ENCODE assay signal across 32 mouse cellular contexts in the genomic region with DNA sequence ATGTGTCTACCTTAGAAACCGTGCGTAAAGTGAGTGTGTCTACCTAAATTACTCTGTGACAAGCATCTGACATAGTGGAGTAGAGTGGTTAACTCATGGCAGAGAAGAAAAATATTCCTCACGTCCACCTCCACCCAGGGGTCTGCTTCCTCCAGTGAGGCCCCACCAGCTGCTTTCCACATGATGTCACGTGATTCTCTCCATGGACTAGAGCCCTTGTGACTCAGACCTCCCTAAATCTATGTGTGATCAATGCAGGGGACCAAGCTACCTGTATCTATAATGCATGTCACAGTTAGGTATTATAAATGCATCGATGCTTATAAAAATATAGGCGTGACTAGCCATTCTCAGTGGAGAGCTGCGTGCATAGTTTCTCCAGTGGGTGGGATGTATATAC. TPM values are rescaled to one million over a fixed set of nuclear protein-coding genes. Genes with fewer than 3 reads are reported as not detected.
DNase-seq lines count a peak whose midpoint lies in the region; ATAC-seq and TF ChIP-seq lines count a peak whose summit lies in the region.
"Had no signal": no experiment of that assay in that cellular context is flagged by ENCODE, and none has a peak within 500 bp of the region (broad histone marks: within the 10 kb centered on the region; RNA-seq: fewer than 3 reads in every experiment).

No protein-coding gene starts in this region.

- H3K27ac ChIP-seq in hindbrain, embryonic 14.5 days, result no peak overlapping the region
- H3K27ac ChIP-seq in hindbrain, embryonic 12.5 days, result no peak overlapping the region
- H3K27ac ChIP-seq in midbrain, embryonic 16.5 days (ENCODE audit: low read length), result no peak overlapping the region
- H3K27ac ChIP-seq in midbrain, embryonic 11.5 days (ENCODE audit: low read depth, low read length), result no peak overlapping the region
- H3K27ac ChIP-seq in hindbrain, embryonic 16.5 days (ENCODE audit: low read depth, low read length), result no peak overlapping the region
- no peak overlapping the region for H3K27ac ChIP-seq in neural tube, embryonic 15.5 days (replicated peaks)
- H3K27ac ChIP-seq in left cerebral cortex, adult 2 months, result no peak overlapping the region
- H3K27ac ChIP-seq: embryonic facial prominence, embryonic 12.5 days; forebrain, embryonic 10.5 days; forebrain, embryonic 15.5 days; gastrocnemius, adult 2 months; intestine, embryonic 15.5 days; liver, embryonic 12.5 days; stomach, postnatal 0 days had no signal

- intact Hi-C loops in left cerebral cortex, adult 2 months (cut with DNase I), result no loop called here

- no peak overlapping the region for H3K4me3 ChIP-seq in hindbrain, embryonic 14.5 days (replicated peaks; ENCODE audit: low read length)
- no peak overlapping the region for H3K4me3 ChIP-seq in hindbrain, embryonic 12.5 days
- H3K4me3 ChIP-seq in midbrain, embryonic 16.5 days (ENCODE audit: low read depth, low read length), result no peak overlapping the region
- H3K4me3 ChIP-seq in midbrain, embryonic 11.5 days (ENCODE audit: low read depth, low read length), result no peak overlapping the region
- no peak overlapping the region for H3K4me3 ChIP-seq in hindbrain, embryonic 16.5 days (ENCODE audit: low read length)
- H3K4me3 ChIP-seq in neural tube, embryonic 15.5 days (replicated peaks), result no peak overlapping the region
- H3K4me3 ChIP-seq in left cerebral cortex, adult 2 months, result no peak overlapping the region; the same call in 1 of the 2 replicates
- H3K4me3 ChIP-seq: embryonic facial prominence, embryonic 12.5 days; forebrain, embryonic 10.5 days; forebrain, embryonic 15.5 days; gastrocnemius, adult 2 months; heart, embryonic 12.5 days; intestine, embryonic 15.5 days; liver, embryonic 12.5 days had no signal

- H3K9me3 ChIP-seq in hindbrain, embryonic 14.5 days (ENCODE audit: control insufficient read depth, low read length), result no peaks in the 10 kb centered on the region
- no peaks in the 10 kb centered on the region for H3K9me3 ChIP-seq in hindbrain, embryonic 12.5 days (replicated peaks)
- no peaks in the 10 kb centered on the region for H3K9me3 ChIP-seq in midbrain, embryonic 16.5 days (replicated peaks; ENCODE audit: control insufficient read depth, low read length, poor library complexity, severe bottlenecking)
- no peaks in the 10 kb centered on the region for H3K9me3 ChIP-seq in midbrain, embryonic 11.5 days (ENCODE audit: control insufficient read depth, low read length)
- no peaks in the 10 kb centered on the region for H3K9me3 ChIP-seq in hindbrain, embryonic 16.5 days (ENCODE audit: control insufficient read depth, low read length)
- no peaks in the 10 kb centered on the region for H3K9me3 ChIP-seq in neural tube, embryonic 15.5 days (replicated peaks)
- H3K9me3 ChIP-seq: embryonic facial prominence, embryonic 12.5 days; forebrain, embryonic 10.5 days; forebrain, embryonic 15.5 days; heart, embryonic 12.5 days; intestine, embryonic 15.5 days; liver, embryonic 12.5 days had no signal

- no peak for TF ChIP-seq CTCF in left cerebral cortex, adult 2 months (IDR thresholded peaks at IDR 0.05)

- ATAC-seq in hindbrain, embryonic 14.5 days (ENCODE audit: low FRiP score), result no peak
- no peak for ATAC-seq in hindbrain, embryonic 12.5 days (ENCODE audit: low FRiP score)
- no peak for ATAC-seq in midbrain, embryonic 16.5 days
- ATAC-seq in midbrain, embryonic 11.5 days (ENCODE audit: low FRiP score), result no peak
- ATAC-seq in hindbrain, embryonic 16.5 days, result no peak
- no peak for ATAC-seq in neural tube, embryonic 15.5 days (ENCODE audit: low FRiP score)
- ATAC-seq: forebrain, embryonic 15.5 days; intestine, embryonic 15.5 days; liver, embryonic 12.5 days; liver, postnatal 0 days had no signal

- no peaks in the 10 kb centered on the region for H3K27me3 ChIP-seq in hindbrain, embryonic 14.5 days (ENCODE audit: control insufficient read depth, insufficient read depth, low read length)
- no peaks in the 10 kb centered on the region for H3K27me3 ChIP-seq in hindbrain, embryonic 12.5 days
- no peaks in the 10 kb centered on the region for H3K27me3 ChIP-seq in midbrain, embryonic 16.5 days (ENCODE audit: control insufficient read depth, insufficient read depth, low read depth, low read length)
- H3K27me3 ChIP-seq in midbrain, embryonic 11.5 days (ENCODE audit: control insufficient read depth, insufficient read depth, low read length), result no peaks in the 10 kb centered on the region
- no peaks in the 10 kb centered on the region for H3K27me3 ChIP-seq in hindbrain, embryonic 16.5 days (replicated peaks; ENCODE audit: control insufficient read depth, insufficient read depth, low read length)
- H3K27me3 ChIP-seq in neural tube, embryonic 15.5 days (replicated peaks), result no peaks in the 10 kb centered on the region
- H3K27me3 ChIP-seq: embryonic facial prominence, embryonic 12.5 days; forebrain, embryonic 15.5 days; intestine, embryonic 15.5 days had no signal

- H3K9ac ChIP-seq in hindbrain, embryonic 14.5 days, result no peak overlapping the region
- H3K9ac ChIP-seq in hindbrain, embryonic 12.5 days, result no peak overlapping the region
- no peak overlapping the region for H3K9ac ChIP-seq in midbrain, embryonic 16.5 days (ENCODE audit: low read depth, low read length)
- H3K9ac ChIP-seq in midbrain, embryonic 11.5 days (ENCODE audit: low read length), result no peak overlapping the region
- no peak overlapping the region for H3K9ac ChIP-seq in hindbrain, embryonic 16.5 days (ENCODE audit: low read depth, low read length)
- no peak overlapping the region for H3K9ac ChIP-seq in neural tube, embryonic 15.5 days (replicated peaks)
- H3K9ac ChIP-seq: embryonic facial prominence, embryonic 12.5 days; forebrain, embryonic 15.5 days; heart, embryonic 12.5 days; intestine, embryonic 15.5 days; liver, embryonic 12.5 days; liver, postnatal 0 days had no signal

- peaks cover 3% of the 10 kb centered on the region; the same call in 1 of the 2 replicates for H3K36me3 ChIP-seq in hindbrain, embryonic 14.5 days (replicated peaks; ENCODE audit: control insufficient read depth, insufficient read depth)
- H3K36me3 ChIP-seq in hindbrain, embryonic 12.5 days, result 0 out of 2 replicates have a peak, but pooled peaks cover 4% of the 10 kb centered on the region
- peaks cover 2% of the 10 kb centered on the region; the same call in 1 of the 2 replicates for H3K36me3 ChIP-seq in midbrain, embryonic 16.5 days (ENCODE audit: control insufficient read depth, insufficient read depth, low read length)
- H3K36me3 ChIP-seq in midbrain, embryonic 11.5 days (ENCODE audit: control insufficient read depth, insufficient read depth, low read length), result no peaks in the 10 kb centered on the region
- H3K36me3 ChIP-seq in hindbrain, embryonic 16.5 days (ENCODE audit: control insufficient read depth, insufficient read depth, low read length), result peaks cover 2% of the 10 kb centered on the region; the same call in 1 of the 2 replicates
- H3K36me3 ChIP-seq in neural tube, embryonic 15.5 days, result 0 out of 2 replicates have a peak, but pooled peaks cover 6% of the 10 kb centered on the region
- H3K36me3 ChIP-seq: forebrain, embryonic 15.5 days had no signal

- WGBS in hindbrain, embryonic 14.5 days, result 78% methylated on average over 7 of the region's 7 CpGs
- WGBS in hindbrain, embryonic 12.5 days, result 79% methylated on average over 7 of the region's 7 CpGs
- whole genome bisulfite sequencing in midbrain, embryonic 16.5 days, result 88% methylated on average over 7 of the region's 7 CpGs
- WGBS in midbrain, embryonic 11.5 days, result 90% methylated on average over 7 of the region's 7 CpGs
- 78% methylated on average over 7 of the region's 7 CpGs for WGBS in hindbrain, embryonic 16.5 days
- 81% methylated on average over 7 of the region's 7 CpGs for WGBS in neural tube, embryonic 15.5 days

- 0 out of 2 replicates have a peak overlapping the region, but pooled peaks have one; percentile 4 for H3K4me2 ChIP-seq in hindbrain, embryonic 14.5 days (replicated peaks)
- H3K4me2 ChIP-seq in hindbrain, embryonic 12.5 days (replicated peaks), result no peak overlapping the region
- peak overlapping the region; percentile 21 for H3K4me2 ChIP-seq in midbrain, embryonic 16.5 days (ENCODE audit: low read length)
- no peak overlapping the region for H3K4me2 ChIP-seq in midbrain, embryonic 11.5 days
- H3K4me2 ChIP-seq in hindbrain, embryonic 16.5 days (ENCODE audit: low read length), result peak overlapping the region; percentile 25
- H3K4me2 ChIP-seq in neural tube, embryonic 15.5 days, result peak overlapping the region; percentile 29; the same call in 1 of the 2 replicates
- H3K4me2 ChIP-seq: embryonic facial prominence, embryonic 12.5 days; forebrain, embryonic 15.5 days; heart, embryonic 12.5 days; intestine, embryonic 15.5 days had no signal

- H3K4me1 ChIP-seq in hindbrain, embryonic 14.5 days (replicated peaks; ENCODE audit: control insufficient read depth, insufficient read depth, low read length), result peaks cover 30% of the 10 kb centered on the region
- H3K4me1 ChIP-seq in hindbrain, embryonic 12.5 days, result peaks cover 29% of the 10 kb centered on the region
- H3K4me1 ChIP-seq in midbrain, embryonic 16.5 days (ENCODE audit: control insufficient read depth, insufficient read depth, low read length), result peaks cover 29% of the 10 kb centered on the region
- H3K4me1 ChIP-seq in midbrain, embryonic 11.5 days (ENCODE audit: control insufficient read depth, insufficient read depth, low read length), result peaks cover 8% of the 10 kb centered on the region
- H3K4me1 ChIP-seq in hindbrain, embryonic 16.5 days (ENCODE audit: control insufficient read depth, insufficient read depth, low read depth, low read length), result peaks cover 31% of the 10 kb centered on the region
- H3K4me1 ChIP-seq in neural tube, embryonic 15.5 days, result peaks cover 58% of the 10 kb centered on the region

- DNase-seq in hindbrain, embryonic 14.5 days (ENCODE audit: low spot score), result no peak
- no peak for DNase-seq in midbrain, embryonic 11.5 days (ENCODE audit: low spot score, missing footprints)
- DNase-seq in left cerebral cortex, adult 2 months (ENCODE audit: extremely low spot score in 1 of 2, low spot score in 2 of 2), result no peak
- DNase-seq: adrenal gland, adult 8-10 months; B cell, adult 2 months; cerebellum, postnatal 36 days; gastrocnemius, adult 2 months; gastrocnemius, postnatal 36 days; heart, adult 18-20 months; kidney, adult 2 months; kidney, postnatal 4 days; layer of hippocampus, postnatal 36 days; liver, postnatal 0 days; lung, postnatal 36 days; right cerebral cortex, adult 18-20 months; right cerebral cortex, postnatal 4 days; thymus, adult 18-20 months; thymus, postnatal 25 days had no signal

RNA-seq across cellular contexts. Expression of a gene that starts 3.6 kb away (rescaled TPM):
- polyA plus RNA-seq in hindbrain, embryonic 14.5 days (2014; fragmentation: Nextera tagmentation; extraction: Ambion mirVana), result 11.0 and 12.4 TPM in 2 replicates
- 10.5 and 11.9 TPM in 2 replicates for polyA plus RNA-seq in hindbrain, embryonic 12.5 days (2016; fragmentation: Nextera tagmentation; extraction: Ambion mirVana)
- polyA plus RNA-seq in midbrain, embryonic 16.5 days (2015; fragmentation: Nextera tagmentation; extraction: Ambion mirVana), result 7.2 and 7.7 TPM in 2 replicates
- polyA plus RNA-seq in midbrain, embryonic 11.5 days (2014; fragmentation: Nextera tagmentation; extraction: Ambion mirVana), result 8.6 and 9.3 TPM in 2 replicates
- 6.3 and 8.2 TPM in 2 replicates for polyA plus RNA-seq in hindbrain, embryonic 16.5 days (2015; fragmentation: Nextera tagmentation; extraction: Ambion mirVana)
- polyA plus RNA-seq in neural tube, embryonic 15.5 days (2015; fragmentation: Nextera tagmentation; extraction: Ambion mirVana), result 7.4 and 7.5 TPM in 2 replicates
- total RNA-seq in left cerebral cortex, adult 2 months (2021), result 10 to 100 TPM; 24.5 to 24.8 TPM

RNA-seq across cellular contexts. Expression of a gene that starts 7.9 kb away (rescaled TPM):
- polyA plus RNA-seq in hindbrain, embryonic 14.5 days (2014; fragmentation: Nextera tagmentation; extraction: Ambion mirVana), result 0.43 and 1.4 TPM in 2 replicates
- polyA plus RNA-seq in hindbrain, embryonic 12.5 days (2016; fragmentation: Nextera tagmentation; extraction: Ambion mirVana), result 0.76 and 0.88 TPM in 2 replicates
- polyA plus RNA-seq in midbrain, embryonic 16.5 days (2015; fragmentation: Nextera tagmentation; extraction: Ambion mirVana), result 0.56 and 0.75 TPM in 2 replicates
- 0.72 and 0.83 TPM in 2 replicates for polyA plus RNA-seq in midbrain, embryonic 11.5 days (2014; fragmentation: Nextera tagmentation; extraction: Ambion mirVana)
- 0.65 and 0.81 TPM in 2 replicates for polyA plus RNA-seq in hindbrain, embryonic 16.5 days (2015; fragmentation: Nextera tagmentation; extraction: Ambion mirVana)
- 1.1 and 1.2 TPM in 2 replicates for polyA plus RNA-seq in neural tube, embryonic 15.5 days (2015; fragmentation: Nextera tagmentation; extraction: Ambion mirVana)
- not detected for total RNA-seq in left cerebral cortex, adult 2 months (2021)
- total RNA-seq: gastrocnemius, adult 2 months; gastrocnemius, postnatal 36 days; heart, adult 18-20 months; hematopoietic stem cell, adult 5-6 weeks; megakaryocyte-erythroid progenitor cell, adult 5-6 weeks; monocyte, adult 5-6 weeks had no signal
- polyA plus RNA-seq: liver, postnatal 0 days had no signal

RNA-seq across cellular contexts. Expression of a gene that starts 52.2 kb away (rescaled TPM):
- polyA plus RNA-seq in hindbrain, embryonic 14.5 days (2014; fragmentation: Nextera tagmentation; extraction: Ambion mirVana), result 76.8 and 78.3 TPM in 2 replicates
- 69.9 and 70.8 TPM in 2 replicates for polyA plus RNA-seq in hindbrain, embryonic 12.5 days (2016; fragmentation: Nextera tagmentation; extraction: Ambion mirVana)
- 66.1 and 67.6 TPM in 2 replicates for polyA plus RNA-seq in midbrain, embryonic 16.5 days (2015; fragmentation: Nextera tagmentation; extraction: Ambion mirVana)
- 88.1 and 97.8 TPM in 2 replicates for polyA plus RNA-seq in midbrain, embryonic 11.5 days (2014; fragmentation: Nextera tagmentation; extraction: Ambion mirVana)
- 76.1 and 81.6 TPM in 2 replicates for polyA plus RNA-seq in hindbrain, embryonic 16.5 days (2015; fragmentation: Nextera tagmentation; extraction: Ambion mirVana)
- 83.9 and 92.8 TPM in 2 replicates for polyA plus RNA-seq in neural tube, embryonic 15.5 days (2015; fragmentation: Nextera tagmentation; extraction: Ambion mirVana)
- total RNA-seq in left cerebral cortex, adult 2 months (2021), result 10 to 100 TPM; 43.7 to 47.9 TPM

Comparison
In these comparisons a context has a peak if more than half of its experiments do, and no peak if none do; other contexts are left out.
1. H3K4me2 ChIP-seq: peak in hindbrain, embryonic 14.5 days (single experiment), midbrain, embryonic 16.5 days (single experiment), hindbrain, embryonic 16.5 days (single experiment) and neural tube, embryonic 15.5 days (single experiment); none in hindbrain, embryonic 12.5 days (single experiment) and midbrain, embryonic 11.5 days (single experiment).